Mouse (Mus musculus): ENCODE results near the gene Ywhag.

DNA sequence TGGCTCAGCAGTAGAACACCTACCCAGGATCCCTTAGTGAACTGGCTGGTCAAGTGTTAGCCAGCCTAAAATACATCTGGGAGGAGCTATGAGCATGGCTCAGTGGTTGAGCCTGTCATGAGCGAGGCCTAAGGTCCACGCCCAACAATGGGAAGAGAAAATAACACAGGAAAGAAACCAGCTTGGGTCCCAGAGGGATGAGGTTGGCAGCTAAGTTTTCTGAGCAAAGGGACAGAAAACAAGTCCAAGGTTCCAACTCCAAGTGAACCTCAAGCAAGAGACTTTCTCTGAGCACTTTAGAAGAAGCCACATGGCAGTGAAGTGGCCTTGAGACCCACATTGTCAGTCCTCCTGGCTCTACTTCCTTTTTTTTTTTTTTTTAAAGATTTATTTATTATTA, 17.2 kb upstream of the Ywhag start:
- TF ChIP-seq CTCF (IDR thresholded peaks at IDR 0.05; ENCODE audit: borderline replicate concordance, control insufficient read depth, extremely low read depth, insufficient read depth, low read length, poor library complexity) (no peak), POLR2A (IDR thresholded peaks at IDR 0.05; ENCODE audit: control insufficient read depth, extremely low read depth, insufficient read depth, low read length, poor library complexity) (no peak)
